Mouse (Mus musculus) cerebellum, adult 9-10 months (tissue): ENCODE results near the gene Fndc4.

ENCODE experiments used
- DNase-seq: peaks from one replicate; pipeline ENCODE4 v3.0.0; 2022

Gene Fndc4

DNA sequence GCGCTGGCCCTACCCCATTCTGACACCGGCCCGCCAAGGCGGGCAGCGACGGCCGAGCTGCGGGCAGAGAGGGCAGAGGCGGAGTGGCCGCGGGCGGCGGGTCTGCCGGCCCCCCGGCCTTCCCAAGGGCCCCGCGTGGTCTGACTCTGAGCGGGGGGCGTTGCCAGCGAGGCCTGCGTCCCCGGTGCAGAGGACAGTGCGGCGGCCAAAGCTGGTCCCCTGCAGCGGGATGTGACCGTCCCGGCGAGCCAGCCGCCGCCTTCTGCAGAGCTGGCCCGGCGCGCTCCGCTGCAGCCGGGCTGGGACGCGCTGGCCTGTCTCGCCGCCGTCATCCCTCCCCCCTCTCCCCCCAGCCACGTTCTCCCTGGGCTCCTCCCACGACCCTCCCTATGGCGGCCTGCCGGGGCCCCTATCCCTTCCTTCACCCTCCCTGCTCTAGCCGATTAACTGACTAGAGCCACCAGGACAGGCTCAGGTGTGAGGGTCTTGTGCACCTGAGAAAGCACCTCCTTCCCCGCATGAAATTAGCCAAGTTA is at the start of gene Fndc4:
Gene Fndc4, minus strand, starts transcription at position 475 of the 536 bp plus-strand sequence.
- peak; percentile 73 for DNase-seq

DNA sequence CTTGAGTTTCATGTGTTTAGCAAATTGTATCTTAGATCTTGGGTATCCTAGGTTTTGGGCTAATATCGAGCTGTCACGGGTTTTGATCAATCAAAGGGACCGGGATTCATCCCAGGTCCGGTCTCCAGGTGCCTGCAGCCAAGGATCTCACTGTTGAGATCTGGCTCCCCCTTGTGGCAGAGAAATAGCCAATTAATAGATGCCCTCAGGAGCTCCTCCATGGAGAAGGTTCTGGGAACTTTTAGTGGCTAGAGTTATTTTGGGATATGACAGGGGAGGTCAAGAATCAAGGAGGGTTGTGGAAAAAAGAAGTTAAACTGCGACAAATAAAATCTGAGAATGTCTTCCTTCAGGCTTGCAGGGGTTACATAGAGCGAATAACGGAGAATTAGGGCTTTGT is 32.4 kb upstream of the Fndc4 start:
- peak; percentile 68 for DNase-seq

- DNase-seq, result no peak
These were observed 31.0 kb upstream of the Fndc4 start for GRCm38 (mm10) chr5:31326850-31327249.

DNA sequence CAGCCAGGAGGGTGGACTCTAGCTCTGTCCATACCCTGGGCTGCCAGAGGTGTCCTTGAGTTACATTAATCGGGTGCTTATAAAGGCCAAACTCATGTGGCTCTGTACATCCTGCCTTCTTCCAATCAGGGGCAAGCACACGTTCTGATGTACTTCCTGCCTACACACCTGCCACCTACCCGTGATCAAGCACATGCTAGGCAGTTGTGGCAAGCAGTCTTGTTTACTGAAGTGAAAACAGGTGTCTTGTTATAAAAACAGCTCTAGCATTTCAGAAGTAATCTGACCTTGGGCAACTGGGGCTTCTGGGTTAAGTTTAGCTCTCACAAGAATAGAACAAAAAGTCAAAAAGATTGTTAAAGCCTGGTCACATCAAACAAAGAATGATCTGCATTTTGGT is 28.2 kb upstream of the Fndc4 start:
- no peak for DNase-seq

GRCm38 (mm10) chr5:31322776-31323175 is 26.9 kb upstream of the Fndc4 start:
- DNase-seq, result no peak

DNA sequence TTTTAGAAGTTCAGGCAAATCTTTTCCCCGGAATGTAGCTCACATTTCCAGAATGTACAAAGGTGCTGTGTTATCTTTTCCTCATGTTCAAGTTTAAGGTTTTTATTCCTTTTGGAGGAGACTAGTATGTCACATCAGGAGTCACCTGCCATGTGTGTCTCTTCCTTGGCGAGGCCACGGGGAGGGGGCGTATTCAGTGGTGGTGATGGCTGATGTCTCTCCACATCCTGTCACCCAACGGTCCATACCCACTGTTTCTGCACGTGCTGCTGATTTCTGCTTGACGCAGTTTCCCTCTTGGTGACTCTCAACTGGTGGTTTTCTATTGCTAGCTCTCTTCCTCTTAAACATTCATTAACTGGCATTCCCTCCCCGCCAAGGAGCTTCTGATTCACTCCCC is 16.9 kb upstream of the Fndc4 start:
- DNase-seq, result no peak

DNA sequence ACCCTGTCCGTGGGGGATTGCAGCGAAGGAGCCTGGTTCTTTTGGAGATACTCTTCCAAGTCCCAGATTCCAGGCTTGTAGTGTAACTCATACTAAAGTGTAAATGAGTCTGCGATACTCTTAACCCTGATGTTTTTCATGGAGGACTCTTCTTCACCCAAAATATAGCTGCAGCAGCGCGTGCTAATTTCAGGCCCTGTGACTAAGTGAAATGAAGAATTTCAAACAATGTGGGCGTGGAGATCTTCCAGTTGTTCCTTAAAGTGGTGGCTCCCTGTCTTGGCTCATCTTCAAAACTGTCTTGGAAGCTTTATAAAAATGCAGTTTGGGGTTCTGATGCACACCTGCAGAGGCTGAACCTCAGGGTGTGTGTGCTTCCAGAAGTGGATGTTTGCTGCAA is 7.2 kb upstream of the Fndc4 start:
- DNase-seq, result no peak

DNA sequence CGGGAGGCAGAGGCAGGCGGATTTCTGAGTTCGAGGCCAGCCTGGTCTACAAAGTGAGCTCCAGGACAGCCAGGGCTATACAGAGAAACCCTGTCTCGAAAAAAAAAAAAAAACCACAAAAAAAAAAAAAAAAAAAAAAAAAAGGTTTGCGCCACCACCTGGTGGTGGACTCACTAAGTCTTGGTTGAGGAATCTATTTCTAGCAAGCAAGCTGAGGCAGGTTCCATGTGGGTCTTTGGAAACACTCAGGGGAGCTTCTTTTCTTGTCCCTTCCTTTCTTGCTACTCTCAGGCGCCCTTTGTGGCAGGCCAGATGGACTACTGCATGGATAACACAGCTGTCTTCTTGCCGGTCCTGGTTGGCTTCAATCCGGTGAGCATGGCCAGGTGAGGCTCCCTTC is 6.0 kb upstream of the Fndc4 start:
- no peak for DNase-seq

DNA sequence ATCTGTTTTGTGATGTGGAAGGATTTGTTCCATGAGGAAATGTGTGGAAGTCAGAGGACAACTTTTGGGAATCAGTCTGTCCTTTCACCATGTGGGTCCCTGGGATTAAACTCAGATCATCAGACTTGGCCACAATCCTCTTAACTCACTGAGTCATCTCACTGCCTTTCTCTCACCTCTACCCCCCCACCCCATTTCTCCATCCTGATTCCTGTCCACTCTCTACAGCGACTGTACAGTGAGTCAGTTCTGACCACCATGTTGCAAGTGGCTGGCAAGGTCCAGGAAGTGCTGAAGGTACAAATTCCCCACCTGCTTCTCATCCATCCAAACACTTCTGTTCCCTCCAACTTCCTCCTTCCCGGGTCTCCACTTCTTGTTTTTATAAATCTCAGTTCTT is 2.6 kb upstream of the Fndc4 start:
- no peak for DNase-seq

DNA sequence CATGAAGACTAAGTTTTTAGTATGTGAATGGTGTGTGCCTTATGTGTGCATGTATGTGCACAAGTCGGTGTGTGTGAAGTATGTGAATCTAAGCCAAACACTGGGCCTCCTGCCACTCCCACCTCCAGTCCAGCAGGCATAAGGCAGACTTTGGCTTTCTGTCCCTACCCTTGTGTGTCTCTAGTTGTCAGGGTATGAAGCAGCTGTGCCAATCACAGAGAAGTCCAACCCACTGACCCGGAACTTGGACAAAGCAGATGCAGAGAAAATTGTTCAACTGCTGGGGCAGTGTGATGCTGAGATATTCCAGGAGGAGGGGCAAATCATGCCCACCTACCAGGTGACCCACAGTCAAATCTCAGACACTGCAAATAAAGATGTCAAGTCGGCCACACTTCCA is 2.1 kb upstream of the Fndc4 start:
- no peak for DNase-seq

- DNase-seq, result no peak
These were observed 1.3 kb upstream of the Fndc4 start, which contains the start of gene Gckr for GRCm38 (mm10) chr5:31297047-31297757. Gene Gckr, plus strand, starts transcription at chr5:31297443.

DNA sequence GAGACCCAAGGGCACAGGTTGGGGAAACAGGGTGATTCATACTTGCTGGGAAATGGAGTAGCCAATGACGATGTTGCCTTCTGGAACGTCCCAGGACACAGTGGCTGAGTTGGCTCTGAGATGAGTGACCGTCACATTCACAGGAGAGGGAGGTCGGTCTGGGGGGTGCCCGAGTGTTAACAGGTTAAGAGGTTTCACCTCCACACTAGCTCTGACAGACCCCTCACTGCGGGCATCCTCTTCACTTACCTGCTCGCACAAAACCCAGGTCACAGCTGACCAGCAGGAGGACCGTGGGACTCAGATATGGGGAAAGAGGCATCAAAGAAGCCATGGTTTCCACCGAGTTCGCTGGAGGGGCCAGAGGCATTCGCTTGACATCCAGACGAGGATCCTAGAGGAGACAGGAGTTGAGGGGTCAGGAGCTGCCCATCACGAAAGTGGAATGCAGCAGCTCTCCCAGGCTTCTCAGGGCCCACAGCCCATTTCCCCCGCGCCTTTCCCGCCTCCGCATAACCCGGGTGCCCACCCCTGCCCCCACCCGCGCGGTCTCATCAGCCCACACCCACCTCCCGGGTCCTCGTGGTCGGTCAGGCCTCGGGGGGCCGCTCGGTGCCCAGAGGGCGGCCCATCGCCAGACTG is 795 bp downstream of the Fndc4 start:
- DNase-seq, result peak; percentile 44

GRCm38 (mm10) chr5:31291361-31291688 is 4.6 kb downstream of the Fndc4 start:
- no peak for DNase-seq

GRCm38 (mm10) chr5:31290521-31291360 is 5.1 kb downstream of the Fndc4 start, which contains the start of gene Ift172:
Gene Ift172, minus strand, starts transcription at chr5:31291116.
- DNase-seq, result peak; percentile 97

DNA sequence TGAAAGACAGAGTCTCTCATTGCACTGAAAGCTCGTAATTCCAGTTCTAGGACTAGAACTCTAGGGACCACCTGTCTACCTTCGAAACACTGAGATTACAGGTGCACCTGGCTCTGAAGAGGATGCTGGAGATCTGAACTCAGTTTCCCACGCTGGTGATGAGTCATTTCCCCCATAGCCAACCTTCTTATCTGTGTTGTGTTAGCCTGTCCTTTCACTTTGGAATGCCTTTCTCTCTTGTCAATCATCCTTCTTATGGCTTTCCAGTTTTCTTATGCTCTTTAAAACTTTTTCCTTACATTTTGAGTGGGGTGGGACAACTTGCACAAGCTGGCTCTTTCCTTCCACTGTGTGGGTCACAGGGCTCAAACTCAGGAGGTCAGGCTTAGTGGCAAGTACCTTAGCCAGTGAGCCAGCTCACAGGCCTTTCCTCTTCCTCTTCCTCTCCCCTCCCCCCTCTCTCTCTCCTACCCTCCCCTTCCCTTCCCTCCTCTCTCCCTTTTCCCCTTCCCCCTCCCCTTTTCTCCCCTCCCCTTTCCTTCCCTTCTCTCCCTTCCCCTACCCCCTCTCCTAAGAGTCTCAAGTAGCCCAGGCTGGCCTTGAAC is 6.2 kb downstream of the Fndc4 start:
- DNase-seq, result no peak

GRCm38 (mm10) chr5:31288655-31289054 is 7.2 kb downstream of the Fndc4 start:
- DNase-seq, result no peak

- no peak for DNase-seq
These were observed 7.7 kb downstream of the Fndc4 start for GRCm38 (mm10) chr5:31288225-31288624.

DNA sequence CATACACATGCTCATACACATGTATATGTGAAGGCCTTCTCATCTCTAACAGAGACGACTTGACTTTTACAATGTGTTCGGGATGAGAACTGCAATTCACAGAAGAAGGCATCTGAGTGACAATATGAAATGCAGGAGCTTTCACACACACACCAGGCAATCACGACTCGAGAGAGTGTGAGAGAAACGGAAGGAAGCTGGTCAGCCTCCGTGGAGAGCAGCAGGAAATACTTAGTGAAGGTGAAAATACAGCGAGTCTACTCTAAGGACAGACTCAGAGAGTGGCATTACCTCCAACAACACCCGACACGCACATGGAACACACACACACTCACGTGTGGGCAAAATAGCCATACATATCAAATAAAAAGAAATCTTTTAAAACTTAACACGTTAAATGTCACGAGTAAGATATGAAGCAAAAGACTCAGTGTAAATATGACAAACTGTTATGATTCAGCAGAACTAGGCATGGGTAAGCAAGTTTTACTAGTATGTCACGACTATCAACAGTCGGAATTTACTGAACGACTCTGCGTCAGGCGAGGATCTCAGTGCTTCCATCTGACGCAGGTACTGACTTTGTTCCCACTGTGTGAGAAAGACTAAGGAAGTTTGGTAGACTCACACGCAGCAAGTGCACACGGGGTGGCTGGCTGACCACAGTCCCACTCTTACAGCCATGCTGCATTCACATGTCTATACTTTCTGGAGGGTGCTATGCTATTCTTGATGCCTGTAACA is 16.5 kb downstream of the Fndc4 start:
- DNase-seq, result no peak

DNA sequence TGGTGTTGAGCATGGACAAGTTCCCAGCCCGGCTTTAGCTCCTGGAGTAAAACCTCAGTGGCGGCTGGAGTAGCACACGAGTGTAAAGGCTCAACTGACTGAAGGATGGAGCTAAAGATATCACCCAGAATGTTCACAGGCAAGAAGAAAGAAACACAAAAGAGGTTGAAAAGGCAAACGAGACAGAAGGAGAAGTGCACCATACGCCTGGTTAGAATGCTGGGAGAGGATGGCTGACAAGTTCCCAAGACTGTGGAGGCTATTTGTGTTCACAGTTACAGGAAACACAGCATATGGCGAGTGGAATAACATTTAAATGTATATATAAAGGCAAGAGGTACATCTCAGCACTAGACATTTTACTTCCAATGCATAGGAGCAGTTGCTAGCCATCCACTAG is 22.9 kb downstream of the Fndc4 start:
- DNase-seq, result no peak

DNA sequence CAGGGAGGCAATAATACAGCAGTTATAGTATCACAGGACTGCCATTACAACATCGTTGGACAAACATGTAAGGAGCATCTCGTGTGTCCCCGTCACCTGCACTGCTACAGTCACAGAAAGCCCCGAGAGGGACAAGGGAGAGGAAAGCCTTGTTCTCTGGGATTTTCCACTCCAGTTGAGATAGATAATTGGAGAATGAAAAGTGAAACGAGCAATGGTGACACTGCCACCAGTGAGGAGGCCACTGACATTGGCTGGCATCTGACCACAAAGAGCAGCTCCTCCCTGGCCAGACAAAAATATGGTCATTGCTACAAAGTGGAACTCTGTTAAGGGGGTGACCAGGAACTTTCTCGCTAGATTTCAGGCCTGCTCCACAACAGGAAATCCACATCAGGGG is 28.2 kb downstream of the Fndc4 start:
- DNase-seq, result no peak

- DNase-seq, result peak; percentile 31
These were observed 29.8 kb downstream of the Fndc4 start for GRCm38 (mm10) chr5:31266101-31266500.

GRCm38 (mm10) chr5:31257616-31258015 is 38.3 kb downstream of the Fndc4 start:
- DNase-seq, result no peak
